Mouse (Mus musculus): Measurements from ENCODE around the gene Nup107. TPM values are rescaled to one million over a fixed set of nuclear protein-coding genes. Genes with fewer than 3 reads are reported as not detected.

The Nup107 gene
- total and polyA plus RNA-seq, 2 experiments from 2014 or later = 12.5 to 19.0 TPM

GRCm38 (mm10) chr10:117797106-117797505 lies 4.6 kb upstream of the Nup107 start:
- DNase-seq (ENCODE audit: low spot score) = no peak
- H3K4me3 ChIP-seq (ENCODE audit: low read length) = no peak overlapping the region

GRCm38 (mm10) chr10:117796181-117796580 lies 3.7 kb upstream of the Nup107 start:
- ATAC-seq (no peak), DNase-seq (ENCODE audit: low spot score) (no peak)
- TF ChIP-seq CTCF (IDR thresholded peaks at IDR 0.05; ENCODE audit: low read depth) = peak; percentile 56
- Histone ChIP-seq H3K4me3 (ENCODE audit: low read length) (no peak overlapping the region), H3K27me3 (ENCODE audit: insufficient read depth, low read length) (no peaks in the 10 kb centered on the region), H3K4me2 (ENCODE audit: low read depth, low read length) (no peak overlapping the region), H3K36me3 (ENCODE audit: insufficient read depth, low read length) (no peaks in the 10 kb centered on the region), H3K9me3 (ENCODE audit: low read length) (no peaks in the 10 kb centered on the region), H3K4me1 (ENCODE audit: insufficient read depth, low read length) (no peaks in the 10 kb centered on the region), H3K9ac (replicated peaks; ENCODE audit: low read length) (no peak overlapping the region), H3K27ac (no peak overlapping the region)
- WGBS = 92% methylated on average over 7 of the region's 7 CpGs

More at GRCm38 (mm10) chr10:117797106-117797505, 4.6 kb upstream of the Nup107 start:
- Histone ChIP-seq H3K9me3 (ENCODE audit: low read length) (no peaks in the 10 kb centered on the region), H3K4me2 (ENCODE audit: low read depth, low read length) (no peak overlapping the region), H3K4me1 (ENCODE audit: insufficient read depth, low read length) (no peaks in the 10 kb centered on the region), H3K27ac (no peak overlapping the region), H3K9ac (replicated peaks; ENCODE audit: low read length) (no peak overlapping the region), H3K36me3 (ENCODE audit: insufficient read depth, low read length) (no peaks in the 10 kb centered on the region), H3K27me3 (ENCODE audit: insufficient read depth, low read length) (no peaks in the 10 kb centered on the region)
- no peak for TF ChIP-seq CTCF (IDR thresholded peaks at IDR 0.05; ENCODE audit: low read depth)
- WGBS = 94% methylated on average over 12 of the region's 12 CpGs
- ATAC-seq = no peak

- 70% methylated on average over 4 of the region's 4 CpGs for WGBS
- no peak overlapping the region for H3K4me2 ChIP-seq (ENCODE audit: low read depth, low read length)
- H3K27me3 ChIP-seq (ENCODE audit: insufficient read depth, low read length) = no peaks in the 10 kb centered on the region
- no peak for DNase-seq (ENCODE audit: low spot score)
- no peak for TF ChIP-seq CTCF (IDR thresholded peaks at IDR 0.05; ENCODE audit: low read depth)
- H3K9ac ChIP-seq (replicated peaks; ENCODE audit: low read length) = no peak overlapping the region
- no peak overlapping the region for H3K27ac ChIP-seq
- no peaks in the 10 kb centered on the region for H3K4me1 ChIP-seq (ENCODE audit: insufficient read depth, low read length)
- H3K36me3 ChIP-seq (ENCODE audit: insufficient read depth, low read length) = no peaks in the 10 kb centered on the region
- no peaks in the 10 kb centered on the region for H3K9me3 ChIP-seq (ENCODE audit: low read length)
- H3K4me3 ChIP-seq (ENCODE audit: low read length) = no peak overlapping the region
- no peak for ATAC-seq
Observed at GRCm38 (mm10) chr10:117795206-117795605, 2.7 kb upstream of the Nup107 start.

GRCm38 (mm10) chr10:117793436-117794030 lies 1.0 kb upstream of the Nup107 start:
- Histone ChIP-seq H3K9me3 (ENCODE audit: low read length) (no peaks in the 10 kb centered on the region), H3K4me3 (ENCODE audit: low read length) (no peak overlapping the region), H3K9ac (replicated peaks; ENCODE audit: low read length) (peak overlapping the region; percentile 14; the same call in 1 of the 2 replicates), H3K36me3 (ENCODE audit: insufficient read depth, low read length) (no peaks in the 10 kb centered on the region), H3K27ac (no peak overlapping the region), H3K27me3 (ENCODE audit: insufficient read depth, low read length) (no peaks in the 10 kb centered on the region), H3K4me1 (ENCODE audit: insufficient read depth, low read length) (no peaks in the 10 kb centered on the region), H3K4me2 (ENCODE audit: low read depth, low read length) (peak overlapping the region; percentile 74)
- ATAC-seq (no peak), DNase-seq (ENCODE audit: low spot score) (no peak)
- 80% methylated on average over 11 of the region's 11 CpGs for WGBS
- no peak for TF ChIP-seq CTCF (IDR thresholded peaks at IDR 0.05; ENCODE audit: low read depth)

GRCm38 (mm10) chr10:117791171-117791470 lies 1.4 kb downstream of the Nup107 start:
- 88% methylated on average over 2 of the region's 2 CpGs for WGBS
- no peak overlapping the region for H3K4me2 ChIP-seq (ENCODE audit: low read depth, low read length)
- no peaks in the 10 kb centered on the region for H3K4me1 ChIP-seq (ENCODE audit: insufficient read depth, low read length)
- no peaks in the 10 kb centered on the region for H3K27me3 ChIP-seq (ENCODE audit: insufficient read depth, low read length)
- no peak for ATAC-seq
- H3K27ac ChIP-seq = no peak overlapping the region
- no peak overlapping the region for H3K9ac ChIP-seq (replicated peaks; ENCODE audit: low read length)
- no peaks in the 10 kb centered on the region for H3K9me3 ChIP-seq (ENCODE audit: low read length)
- no peak overlapping the region for H3K4me3 ChIP-seq (ENCODE audit: low read length)
- no peak for DNase-seq (ENCODE audit: low spot score)
- TF ChIP-seq CTCF (IDR thresholded peaks at IDR 0.05; ENCODE audit: low read depth) = no peak
- H3K36me3 ChIP-seq (ENCODE audit: insufficient read depth, low read length) = peaks cover 7% of the 10 kb centered on the region; the same call in 1 of the 2 replicates

GRCm38 (mm10) chr10:117790421-117791170 lies 1.9 kb downstream of the Nup107 start:
- no peaks in the 10 kb centered on the region for H3K27me3 ChIP-seq (ENCODE audit: insufficient read depth, low read length)
- DNase-seq (ENCODE audit: low spot score) = no peak
- no peak overlapping the region for H3K4me3 ChIP-seq (ENCODE audit: low read length)
- no peaks in the 10 kb centered on the region for H3K9me3 ChIP-seq (ENCODE audit: low read length)
- H3K4me2 ChIP-seq (ENCODE audit: low read depth, low read length) = no peak overlapping the region
- WGBS = 93% methylated on average over 17 of the region's 17 CpGs
- H3K36me3 ChIP-seq (ENCODE audit: insufficient read depth, low read length) = peaks cover 8% of the 10 kb centered on the region; the same call in 1 of the 2 replicates
- no peak overlapping the region for H3K9ac ChIP-seq (replicated peaks; ENCODE audit: low read length)
- TF ChIP-seq CTCF (IDR thresholded peaks at IDR 0.05; ENCODE audit: low read depth) = no peak
- H3K4me1 ChIP-seq (ENCODE audit: insufficient read depth, low read length) = no peaks in the 10 kb centered on the region
- no peak overlapping the region for H3K27ac ChIP-seq
- ATAC-seq = no peak

- H3K4me1 ChIP-seq (ENCODE audit: insufficient read depth, low read length) = no peaks in the 10 kb centered on the region
- no peak overlapping the region for H3K9ac ChIP-seq (replicated peaks; ENCODE audit: low read length)
- H3K27ac ChIP-seq = no peak overlapping the region
- ATAC-seq (no peak), DNase-seq (ENCODE audit: low spot score) (no peak)
- no peak overlapping the region for H3K4me2 ChIP-seq (ENCODE audit: low read depth, low read length)
- no peak for TF ChIP-seq CTCF (IDR thresholded peaks at IDR 0.05; ENCODE audit: low read depth)
- H3K9me3 ChIP-seq (ENCODE audit: low read length) = no peaks in the 10 kb centered on the region
- H3K4me3 ChIP-seq (ENCODE audit: low read length) = no peak overlapping the region
- peaks cover 8% of the 10 kb centered on the region; the same call in 1 of the 2 replicates for H3K36me3 ChIP-seq (ENCODE audit: insufficient read depth, low read length)
- no peaks in the 10 kb centered on the region for H3K27me3 ChIP-seq (ENCODE audit: insufficient read depth, low read length)
- 91% methylated on average over 1 of the region's 1 CpGs for WGBS
Observed at GRCm38 (mm10) chr10:117790011-117790410, 2.5 kb downstream of the Nup107 start.
